Mouse (Mus musculus) kidney, postnatal 0 days (tissue): ENCODE data around the gene Phtf1. TPM values are rescaled to one million over a fixed set of nuclear protein-coding genes. Genes with fewer than 3 reads are reported as not detected.
A peak's percentile ranks its signal among the peaks of the same experiment; 100 is the strongest.

Source experiments
- ATAC-seq: fragments of 200-750 bp; cut with Nextera tagmentation; replicated peaks from 2 replicates; pipeline ENCODE4 v1.8.0; 2017; ENCODE audit warnings: low read depth, moderate number of reproducible peaks, moderate TSS enrichment, moderate library complexity; ENCODE audit not compliant: low FRiP score
- DNase-seq: peaks from one replicate; pipeline ENCODE4 v3.0.0-alpha.2; 2016; ENCODE audit warnings: low spot score
- H3K27ac ChIP-seq: fragments of 300-500 bp; sonication (generic); 2 replicates; pipeline ENCODE4 v1.5.1; 2014; ENCODE audit warnings: mild to moderate bottlenecking
- H3K27me3 ChIP-seq: fragments of 300-500 bp; sonication (generic); 2 replicates; pipeline ENCODE4 v1.6.1; 2014; ENCODE audit warnings: low read length, mixed read lengths; ENCODE audit not compliant: insufficient read depth
- H3K36me3 ChIP-seq: fragments of 300-500 bp; sonication (generic); 2 replicates; pipeline ENCODE4 v1.6.1; 2014; ENCODE audit warnings: low read length, mixed read lengths; ENCODE audit not compliant: insufficient read depth
- H3K4me1 ChIP-seq: fragments of 300-500 bp; sonication (generic); replicated peaks from 2 replicates; pipeline ENCODE4 v1.6.1; 2014; ENCODE audit warnings: antibody characterized with exemption, low read length, mixed read lengths; ENCODE audit not compliant: insufficient read depth
- H3K4me2 ChIP-seq: fragments of 300-500 bp; sonication (generic); 2 replicates; pipeline ENCODE4 v1.6.1; 2014; ENCODE audit warnings: mild to moderate bottlenecking, low read length, moderate library complexity, mixed read lengths
- H3K4me3 ChIP-seq: fragments of 300-500 bp; sonication (generic); replicated peaks from 2 replicates; pipeline ENCODE4 v1.5.1; 2014; ENCODE audit warnings: low read depth, low read length
- H3K9ac ChIP-seq: fragments of 300-500 bp; sonication (generic); 2 replicates; pipeline ENCODE4 v1.6.1; 2014; ENCODE audit warnings: low read depth, low read length
- H3K9me3 ChIP-seq: fragments of 300-500 bp; sonication (generic); replicated peaks from 2 replicates; pipeline ENCODE4 v1.6.1; 2016; ENCODE audit warnings: low read length, inconsistent platforms, mixed read lengths
- CTCF ChIP-seq: IDR thresholded peaks from 2 replicates; pipeline ENCODE4 v1.5.1; 2016; ENCODE audit warnings: antibody characterized with exemption, low read depth, mild to moderate bottlenecking, moderate library complexity
- WGBS: fragments of 180-500 bp; shearing (Covaris S2); extraction: QIAGEN DNeasy Blood & Tissue Kit; methylation state at CpG from one replicate; pipeline ENCODE4 v1.1.7; 2014; 5-methylcytosine and 5-hydroxymethylcytosine counted together
- polyA plus RNA-seq: library from polyadenylated mRNA; unstranded; fragments of >200 nt; fragmentation: Nextera tagmentation; extraction: Ambion mirVana; gene quantifications from 2 replicates; pipeline ENCODE4 v1.2.1, GENCODE M21; 2015

The Phtf1 gene
- 21.8 TPM in 2 replicates for polyA plus RNA-seq

GRCm38 (mm10) chr3:103967861-103968691 lies at the start of gene Phtf1:
TSS of gene Phtf1 (plus strand) at chr3:103968110.
- Histone ChIP-seq H3K9me3 (no peaks in the 10 kb centered on the region), H3K4me3 (peak within 1 kb of the TSS; percentile 79), H3K4me2 (peak within 1 kb of the TSS; percentile 84), H3K4me1 (peaks cover 8% of the 10 kb centered on the region; the same call in 1 of the 2 replicates), H3K27me3 (no peaks in the 10 kb centered on the region), H3K36me3 (0 out of 2 replicates have a peak, but pooled peaks cover 3% of the 10 kb centered on the region), H3K9ac (peak within 1 kb of the TSS; percentile 87), H3K27ac (peak within 1 kb of the TSS; percentile 94)
- under 1% methylated on average over 70 of the region's 70 CpGs for WGBS
- no peak for TF ChIP-seq CTCF
- peak; percentile 93 for DNase-seq
- ATAC-seq, result peak; percentile 98

GRCm38 (mm10) chr3:103920094-103920493 lies 47.8 kb upstream of the Phtf1 start:
- 86% methylated on average over 1 of the region's 1 CpGs for WGBS
- DNase-seq (no peak), ATAC-seq (no peak)
- no peak overlapping the region for H3K4me3 ChIP-seq
- no peak overlapping the region for H3K27ac ChIP-seq
- no peak overlapping the region for H3K4me2 ChIP-seq
- no peaks in the 10 kb centered on the region for H3K9me3 ChIP-seq
- TF ChIP-seq CTCF, result no peak
- no peak overlapping the region for H3K9ac ChIP-seq
- H3K36me3 ChIP-seq, result no peaks in the 10 kb centered on the region
- H3K4me1 ChIP-seq, result 0 out of 2 replicates have a peak, but pooled peaks cover 13% of the 10 kb centered on the region
- H3K27me3 ChIP-seq, result no peaks in the 10 kb centered on the region

GRCm38 (mm10) chr3:103925302-103925701 lies 42.6 kb upstream of the Phtf1 start:
- no peaks in the 10 kb centered on the region for H3K27me3 ChIP-seq
- DNase-seq (no peak), ATAC-seq (no peak)
- no peaks in the 10 kb centered on the region for H3K36me3 ChIP-seq
- no peak overlapping the region for H3K9ac ChIP-seq
- H3K9me3 ChIP-seq, result no peaks in the 10 kb centered on the region
- 0 out of 2 replicates have a peak, but pooled peaks cover 8% of the 10 kb centered on the region for H3K4me1 ChIP-seq
- H3K27ac ChIP-seq, result no peak overlapping the region
- no peak for TF ChIP-seq CTCF
- H3K4me2 ChIP-seq, result no peak overlapping the region
- H3K4me3 ChIP-seq, result no peak overlapping the region
- WGBS, result 64% methylated on average over 3 of the region's 3 CpGs

GRCm38 (mm10) chr3:103927511-103927910 lies 40.4 kb upstream of the Phtf1 start:
- H3K4me1 ChIP-seq, result 0 out of 2 replicates have a peak, but pooled peaks cover 8% of the 10 kb centered on the region
- no peak overlapping the region for H3K27ac ChIP-seq
- H3K9me3 ChIP-seq, result no peaks in the 10 kb centered on the region
- no peaks in the 10 kb centered on the region for H3K27me3 ChIP-seq
- no peak overlapping the region for H3K4me3 ChIP-seq
- H3K36me3 ChIP-seq, result no peaks in the 10 kb centered on the region
- H3K4me2 ChIP-seq, result no peak overlapping the region
- peak; percentile 11 for DNase-seq
- ATAC-seq, result no peak
- WGBS, result 57% methylated on average over 6 of the region's 6 CpGs
- TF ChIP-seq CTCF, result no peak
- H3K9ac ChIP-seq, result no peak overlapping the region

GRCm38 (mm10) chr3:103944794-103945562 lies 22.9 kb upstream of the Phtf1 start:
- WGBS, result 94% methylated on average over 1 of the region's 1 CpGs
- Histone ChIP-seq H3K27me3 (no peaks in the 10 kb centered on the region), H3K4me2 (no peak overlapping the region), H3K9ac (no peak overlapping the region), H3K9me3 (no peaks in the 10 kb centered on the region), H3K4me3 (no peak overlapping the region), H3K4me1 (no peaks in the 10 kb centered on the region), H3K27ac (no peak overlapping the region), H3K36me3 (no peaks in the 10 kb centered on the region)
- TF ChIP-seq CTCF, result no peak
- ATAC-seq (no peak), DNase-seq (no peak)

GRCm38 (mm10) chr3:103948666-103949065 lies 19.2 kb upstream of the Phtf1 start:
- Histone ChIP-seq H3K27me3 (no peaks in the 10 kb centered on the region), H3K9me3 (no peaks in the 10 kb centered on the region), H3K9ac (no peak overlapping the region), H3K4me1 (no peaks in the 10 kb centered on the region), H3K36me3 (no peaks in the 10 kb centered on the region), H3K27ac (no peak overlapping the region), H3K4me3 (no peak overlapping the region), H3K4me2 (no peak overlapping the region)
- no peak for TF ChIP-seq CTCF
- ATAC-seq, result no peak
- no peak for DNase-seq
- 90% methylated on average over 7 of the region's 7 CpGs for WGBS
